Mouse (Mus musculus) natural killer cell, adult 2 months (primary cell): ENCODE results near the gene Clic5.
A peak's percentile ranks its signal among the peaks of the same experiment; 100 is the strongest.

Experiments used
- DNase-seq, 2 experiments: peaks; one replicate each; pipeline ENCODE4 v3.0.0; 2022; ENCODE audit warnings: low spot score in 2 of 2

Gene Clic5

DNA sequence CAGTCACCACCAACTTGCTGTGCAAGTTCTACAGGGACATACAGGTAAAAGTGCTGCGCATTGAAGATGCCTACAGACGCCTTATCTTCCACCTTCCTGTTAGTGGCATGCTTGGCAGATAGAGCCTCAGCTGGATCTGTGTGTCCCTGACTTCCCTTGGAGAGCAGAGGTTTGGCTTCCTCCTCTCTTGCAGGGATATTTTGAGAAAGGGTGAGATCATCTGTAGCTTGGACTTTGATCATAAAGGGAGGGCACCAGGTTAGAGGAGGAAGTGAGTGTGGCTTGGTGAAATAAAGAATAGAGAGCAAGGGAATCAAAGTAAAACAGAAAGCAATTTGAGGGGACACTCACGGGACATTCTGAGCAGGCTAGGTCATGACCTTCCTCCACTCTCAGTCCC, 4.6 kb downstream of the Clic5 start:
- no peak for DNase-seq

DNA sequence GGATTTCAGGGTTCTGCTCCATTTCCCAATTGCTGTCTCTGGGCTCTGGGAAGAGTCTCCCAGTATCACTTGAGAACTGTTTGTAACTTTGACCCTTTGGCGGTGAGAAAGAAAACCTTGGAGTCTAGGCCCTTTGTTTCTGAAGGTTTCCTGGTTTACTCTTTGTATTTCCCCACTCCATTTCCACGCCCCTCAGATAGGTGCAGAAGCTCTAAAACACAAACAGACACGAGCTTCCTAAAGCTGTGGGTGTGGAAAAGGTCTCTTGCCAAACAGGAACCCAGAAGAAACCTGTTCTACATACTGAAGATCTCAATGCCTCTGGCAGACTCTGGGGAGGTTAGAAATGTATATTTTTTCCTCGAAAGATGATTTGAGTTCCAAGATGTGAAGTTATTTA, 10.8 kb downstream of the Clic5 start:
- DNase-seq: no peak

DNA sequence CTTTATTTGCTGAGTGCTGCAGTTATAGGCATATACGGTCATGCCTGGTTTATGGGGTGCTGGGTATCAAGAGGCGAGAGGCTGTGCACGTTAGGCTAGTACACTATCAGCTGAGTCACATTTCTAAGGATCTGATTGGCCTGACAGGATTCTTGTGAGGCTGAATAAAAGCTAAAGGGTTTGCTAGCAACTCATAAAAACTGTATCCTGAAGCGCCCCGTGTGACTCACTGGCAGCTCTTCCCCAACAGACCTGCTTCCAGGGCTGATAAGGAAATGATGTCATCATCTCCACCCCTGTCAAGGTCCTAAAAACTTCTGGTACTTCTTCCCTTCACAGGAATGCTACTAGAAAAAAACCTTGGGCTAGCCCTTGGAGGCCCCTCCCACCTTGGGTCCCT, 14.6 kb downstream of the Clic5 start:
- no peak for DNase-seq

DNA sequence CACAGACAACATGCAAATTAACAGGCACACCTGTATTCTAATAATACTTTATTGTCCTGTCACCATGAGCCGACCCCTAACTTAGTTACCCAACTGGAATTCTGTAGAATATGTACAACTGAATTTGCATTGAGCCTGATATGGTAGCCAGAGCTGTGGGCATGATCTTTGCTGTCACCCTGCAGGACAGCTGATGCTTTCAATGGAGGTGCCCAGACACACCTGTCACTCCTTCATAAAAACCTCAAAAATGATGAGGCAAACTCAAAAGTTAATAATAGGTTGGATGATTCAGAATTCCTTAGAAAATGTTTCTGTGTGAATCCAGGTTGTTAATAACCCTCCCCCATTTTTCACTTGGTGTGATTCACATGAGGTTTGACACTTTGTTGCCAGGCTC, 16.4 kb downstream of the Clic5 start:
- no peak for DNase-seq

DNA sequence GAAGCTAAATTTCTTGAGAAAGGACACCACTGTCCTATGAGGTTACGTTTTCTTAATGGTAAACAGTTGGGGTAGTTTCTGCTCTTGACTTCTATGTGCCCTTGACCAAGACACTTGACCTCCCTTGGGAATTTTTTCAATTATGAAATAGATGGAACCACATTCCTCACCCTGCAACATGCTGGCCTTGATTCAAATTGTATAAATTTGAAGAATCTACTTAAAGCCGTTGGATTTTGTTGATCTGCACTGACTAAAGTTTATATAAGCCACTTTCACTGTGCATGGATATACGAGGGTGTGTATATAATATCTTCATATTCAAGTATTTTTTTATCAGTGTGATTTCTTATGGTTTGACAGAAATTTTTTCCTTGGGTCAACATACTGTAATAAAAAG, 17.2 kb downstream of the Clic5 start:
- DNase-seq: no peak

DNA sequence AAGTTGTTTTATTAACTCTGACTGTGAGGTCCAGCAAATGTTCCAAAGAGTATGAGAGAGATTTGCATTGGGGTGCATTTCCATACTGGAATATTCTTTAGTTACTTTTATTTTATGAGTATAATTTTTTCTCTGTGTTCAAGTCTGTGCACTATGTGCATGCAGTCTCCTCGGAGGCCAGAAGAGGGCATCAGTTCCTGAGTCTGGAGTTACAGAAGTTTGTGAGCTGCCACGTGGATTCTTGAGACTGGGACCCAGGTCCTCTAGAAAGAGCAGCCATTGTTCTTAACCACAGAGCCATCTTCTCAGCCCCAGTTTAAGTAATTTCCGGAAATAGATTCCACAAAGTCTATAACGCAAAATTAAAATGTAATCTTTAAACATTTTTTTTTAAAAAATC, 20.5 kb downstream of the Clic5 start:
- no peak for DNase-seq

DNA sequence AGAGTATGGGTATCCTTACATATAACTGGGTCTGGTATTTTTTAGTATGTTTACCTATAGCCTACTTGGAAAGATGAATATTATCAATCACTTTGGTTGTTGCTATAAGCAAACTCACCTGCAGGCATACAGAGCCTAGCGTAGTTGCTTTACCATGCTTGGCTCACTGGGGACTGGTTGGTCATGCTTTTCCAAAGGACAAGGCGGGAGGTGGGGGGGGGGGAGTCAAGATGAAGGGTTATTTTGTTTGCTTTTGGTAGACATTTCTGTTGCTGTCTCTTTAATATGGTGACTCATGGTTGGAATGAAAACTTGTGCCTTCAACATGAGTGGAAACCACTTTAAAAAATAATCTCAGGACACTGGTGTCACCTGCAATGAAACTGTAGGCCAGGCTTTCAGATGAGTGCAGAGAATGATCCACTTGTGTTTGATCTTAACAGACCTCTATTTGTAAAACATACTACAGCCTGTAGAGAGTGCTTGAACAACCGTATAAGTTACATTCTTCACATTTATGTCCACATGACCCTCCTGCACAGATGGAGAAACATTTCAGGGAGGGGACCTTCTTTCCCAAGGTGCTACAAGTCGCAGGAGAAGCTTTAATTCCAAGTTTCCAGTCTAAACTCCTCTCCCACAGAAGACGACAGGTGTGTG, 24.7 kb downstream of the Clic5 start:
- DNase-seq: no peak

DNA sequence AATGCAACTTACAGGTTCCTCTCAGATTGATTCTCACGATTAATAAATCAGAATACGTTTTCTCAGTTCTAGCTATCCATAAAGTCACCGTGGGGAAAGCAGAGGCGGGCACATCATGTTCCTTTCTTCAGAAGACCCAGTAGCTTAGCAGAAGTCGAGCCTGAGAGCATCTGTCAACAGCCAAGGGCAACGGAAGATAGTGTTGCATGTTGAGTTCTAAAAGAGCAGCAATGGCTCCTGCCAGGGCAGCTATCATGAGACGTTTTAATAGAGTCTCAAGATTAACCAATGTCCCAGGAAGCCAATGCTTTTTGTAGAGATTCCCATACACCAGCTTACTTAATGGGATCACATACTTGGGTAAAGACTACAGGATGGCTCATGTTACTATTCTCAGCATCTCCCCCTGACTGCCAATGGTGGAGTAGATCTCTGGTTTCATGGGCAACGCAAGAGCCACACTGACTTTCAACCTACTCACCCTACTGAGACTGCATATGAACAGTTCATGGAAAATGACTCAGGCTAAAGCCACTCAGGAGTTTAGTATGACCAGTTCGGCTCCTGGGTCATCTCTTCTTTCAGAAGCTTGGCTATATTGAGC, 26.9 kb downstream of the Clic5 start:
- DNase-seq: no peak

DNA sequence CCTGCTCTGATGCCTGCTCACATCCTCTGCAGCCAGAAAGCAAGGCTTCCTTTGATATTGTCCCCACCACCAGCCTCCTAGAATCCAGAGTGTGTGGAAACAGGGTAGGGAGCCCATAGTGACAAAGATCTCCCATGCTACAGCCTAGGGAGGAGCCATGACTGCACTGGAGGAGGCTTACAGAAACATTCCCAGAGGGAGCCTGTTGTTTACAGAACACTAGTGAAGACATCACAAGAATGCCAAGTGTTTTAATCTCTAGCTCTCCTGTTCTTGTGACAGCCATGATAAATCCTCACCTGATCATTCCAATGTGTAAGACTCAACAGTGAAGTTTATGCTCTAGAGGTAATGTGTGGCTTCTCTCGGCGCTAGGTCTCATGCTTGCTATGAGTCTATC, 28.8 kb downstream of the Clic5 start:
- no peak for DNase-seq

DNA sequence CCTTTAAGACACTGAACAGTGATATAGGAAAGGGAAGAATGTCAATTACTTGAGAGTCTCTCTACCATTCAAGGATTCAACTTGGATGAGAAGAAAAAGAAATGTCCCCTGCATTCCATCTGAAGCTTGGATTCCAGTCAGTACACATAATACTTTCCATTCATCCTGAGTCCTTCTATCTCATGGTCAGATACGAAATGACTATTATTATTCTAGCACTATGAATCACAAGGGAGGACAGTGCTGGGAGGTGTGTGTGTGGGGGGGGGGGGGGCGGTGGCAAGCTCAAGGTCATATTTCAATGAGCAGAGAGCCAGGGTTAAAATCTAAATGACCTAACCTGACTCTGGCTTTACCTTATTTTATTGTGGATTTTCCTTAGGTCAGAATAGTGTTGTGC, 31.6 kb downstream of the Clic5 start:
- DNase-seq: no peak

DNA sequence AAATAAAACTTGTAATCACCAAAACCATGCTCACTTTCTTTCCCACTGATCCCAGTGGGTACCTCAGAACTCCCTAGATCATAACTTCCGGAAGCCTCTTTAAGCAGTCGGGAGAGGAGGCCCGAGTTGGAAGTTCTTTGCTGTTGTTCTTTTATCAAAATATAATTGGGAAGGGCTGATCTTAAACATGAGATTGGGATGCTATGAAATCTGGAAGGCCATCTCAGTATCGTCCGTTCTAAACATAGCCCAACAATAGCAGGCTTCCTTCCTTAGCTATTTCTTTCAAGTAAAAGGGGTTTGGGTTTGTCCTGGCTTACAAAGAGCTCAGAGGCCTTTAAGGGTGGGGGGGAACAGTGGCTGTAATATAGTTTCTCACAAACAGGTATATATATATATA, 40.0 kb downstream of the Clic5 start:
- no peak for DNase-seq

DNA sequence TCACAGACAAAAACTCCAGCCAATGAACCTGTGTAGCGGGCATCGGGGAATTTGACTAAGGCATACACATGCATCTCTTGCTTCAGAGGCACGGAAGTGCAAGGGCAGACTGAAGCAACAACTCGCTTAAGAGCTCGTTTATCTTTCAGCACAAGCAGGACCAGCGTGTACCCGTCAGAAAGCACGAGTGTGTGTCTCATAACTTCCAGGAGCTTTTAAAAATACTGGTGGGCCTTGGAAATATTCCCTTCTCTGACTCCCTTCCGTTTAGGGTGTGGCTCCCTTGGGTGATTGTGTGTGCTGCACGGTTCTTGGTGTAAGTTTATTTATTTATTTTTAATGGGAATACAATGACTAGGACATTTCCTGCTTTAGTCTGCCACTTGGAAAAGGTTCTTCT, 41.7 kb downstream of the Clic5 start:
- no peak for DNase-seq

DNA sequence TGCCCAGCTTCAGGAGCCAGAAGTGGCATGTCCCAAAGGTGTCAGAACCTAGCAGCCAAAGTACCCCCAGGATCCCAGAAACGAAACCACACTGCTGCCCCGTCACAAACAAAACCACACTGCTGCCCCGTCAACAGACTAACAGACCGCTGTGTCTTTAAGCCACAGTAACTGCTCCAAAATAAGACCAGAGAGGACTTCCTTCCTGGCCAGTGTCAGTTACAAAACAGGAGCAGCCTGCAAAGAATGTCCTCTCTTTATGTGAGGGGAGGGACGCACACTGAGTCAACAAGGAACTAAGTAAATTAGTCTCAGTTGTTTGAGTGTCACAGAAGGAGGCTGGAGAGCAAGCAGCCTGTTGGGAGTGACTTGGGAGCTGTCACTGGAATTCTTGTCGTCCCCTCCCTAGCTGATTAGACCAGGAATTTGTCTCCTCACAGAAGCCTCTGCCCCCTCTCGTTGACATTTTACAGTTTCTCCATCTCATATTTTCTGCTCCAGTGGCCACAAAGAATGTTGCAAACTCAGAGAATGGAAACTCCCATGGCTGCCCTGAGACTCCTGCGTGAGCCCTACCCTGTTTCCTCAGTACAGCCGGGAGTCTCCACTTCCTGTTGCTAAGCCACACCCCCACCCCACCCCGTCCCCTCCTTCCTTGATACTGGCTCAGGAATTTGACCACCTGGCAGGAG, 50.8 kb downstream of the Clic5 start:
- DNase-seq: no peak

DNA sequence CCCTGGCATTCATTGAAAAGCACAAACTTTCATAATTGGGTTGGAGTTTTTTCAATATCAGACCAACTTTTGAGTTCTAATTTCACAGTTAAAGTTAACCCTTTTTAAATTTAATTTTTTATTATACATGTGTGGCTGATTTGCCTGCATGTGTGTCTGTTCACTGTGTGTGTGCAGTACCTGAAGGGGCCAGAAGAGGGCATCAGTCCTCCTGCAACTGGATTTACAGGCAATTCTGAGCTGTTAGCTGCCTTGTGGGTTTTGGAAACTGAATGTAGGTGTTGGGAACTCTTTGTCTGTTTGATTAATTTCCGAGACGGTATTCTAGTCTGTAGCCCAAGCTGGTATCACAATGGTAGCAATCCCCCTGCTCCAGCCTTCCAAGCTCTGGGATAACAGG, 52.4 kb downstream of the Clic5 start:
- DNase-seq: no peak

DNA sequence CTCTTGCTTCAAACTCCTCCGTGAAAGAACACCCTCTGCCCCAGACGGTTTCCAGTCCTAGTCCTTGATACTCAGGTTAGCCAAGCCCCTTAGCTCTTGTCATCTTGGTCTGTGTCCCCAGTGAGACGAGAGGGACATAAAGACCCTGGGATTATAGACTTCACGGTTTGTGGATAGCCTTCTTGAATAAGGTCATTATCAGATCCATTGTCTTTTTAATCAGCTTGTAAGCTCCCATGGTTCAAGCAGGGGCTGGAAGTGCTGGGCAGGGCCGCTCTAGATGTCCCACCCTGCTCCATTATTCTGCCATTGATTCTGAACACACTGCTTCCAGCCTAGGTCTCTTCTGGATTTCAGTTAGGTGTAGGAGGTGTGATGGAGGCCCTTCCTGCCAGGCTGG, 55.7 kb downstream of the Clic5 start:
- DNase-seq: no peak

DNA sequence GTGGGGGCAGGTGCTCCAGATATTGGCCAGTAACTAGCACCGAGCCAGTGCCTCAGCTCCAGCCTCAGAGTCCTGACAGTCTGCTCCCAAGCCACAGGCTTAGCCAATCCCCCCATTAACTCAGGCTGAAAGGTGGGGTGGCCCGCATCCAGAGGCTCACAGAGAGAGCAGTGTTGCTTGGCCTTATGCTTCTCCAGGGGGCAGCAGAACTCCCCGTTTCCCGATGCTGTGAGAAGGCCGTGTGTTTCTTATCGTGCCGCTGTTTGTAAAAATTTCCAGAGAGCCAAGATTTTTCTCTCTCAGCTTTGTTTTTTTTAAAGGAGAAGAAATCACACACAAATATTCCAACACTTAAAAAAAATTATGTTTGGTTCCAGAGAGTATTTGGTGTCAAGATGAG, 56.2 kb downstream of the Clic5 start:
- no peak for DNase-seq

DNA sequence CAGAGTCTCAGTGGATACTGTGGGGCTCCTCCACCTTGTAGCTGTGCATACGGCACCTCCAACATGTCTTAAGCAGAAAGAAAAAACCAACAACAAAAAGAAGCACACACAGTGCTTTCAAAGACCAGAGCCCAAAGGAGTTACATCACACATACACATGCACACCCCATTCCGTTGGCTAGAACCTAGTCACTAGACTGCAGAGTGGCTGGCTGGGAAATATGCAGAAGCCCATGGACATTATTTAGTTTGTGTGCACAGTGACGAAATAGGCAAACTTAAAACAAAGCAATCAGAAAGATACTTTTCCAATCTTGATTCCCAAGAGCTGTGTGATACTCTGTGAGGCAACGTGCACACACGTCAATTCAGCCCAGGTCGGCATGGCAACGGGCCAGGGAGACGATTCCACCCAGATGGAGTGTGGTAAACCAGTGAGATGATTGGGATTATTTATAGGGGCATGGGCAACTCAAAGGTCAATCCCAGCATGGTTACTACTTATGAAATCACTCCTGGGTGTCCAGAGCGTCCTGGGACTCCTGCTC, 57.8 kb downstream of the Clic5 start:
- no peak for DNase-seq

DNA sequence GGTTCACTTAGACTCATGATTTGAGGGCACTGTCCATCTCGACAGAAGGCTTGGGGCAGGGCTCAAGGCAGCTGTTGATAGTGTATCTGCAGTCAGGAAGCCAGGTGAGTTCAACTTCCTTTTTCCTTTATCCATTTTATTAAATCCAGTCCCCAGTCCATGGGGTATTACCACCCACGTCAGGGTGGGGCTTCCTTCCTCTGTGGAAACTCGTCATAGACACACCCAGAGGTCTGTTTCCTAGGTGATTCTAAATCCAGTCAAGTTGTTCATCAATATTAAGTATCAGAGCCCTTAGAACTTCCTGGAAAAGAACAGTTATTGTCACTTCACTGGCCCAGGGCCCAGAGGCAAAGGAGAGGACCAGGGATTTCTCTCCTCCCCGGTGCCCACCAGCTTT, 61.2 kb downstream of the Clic5 start:
- no peak for DNase-seq

DNA sequence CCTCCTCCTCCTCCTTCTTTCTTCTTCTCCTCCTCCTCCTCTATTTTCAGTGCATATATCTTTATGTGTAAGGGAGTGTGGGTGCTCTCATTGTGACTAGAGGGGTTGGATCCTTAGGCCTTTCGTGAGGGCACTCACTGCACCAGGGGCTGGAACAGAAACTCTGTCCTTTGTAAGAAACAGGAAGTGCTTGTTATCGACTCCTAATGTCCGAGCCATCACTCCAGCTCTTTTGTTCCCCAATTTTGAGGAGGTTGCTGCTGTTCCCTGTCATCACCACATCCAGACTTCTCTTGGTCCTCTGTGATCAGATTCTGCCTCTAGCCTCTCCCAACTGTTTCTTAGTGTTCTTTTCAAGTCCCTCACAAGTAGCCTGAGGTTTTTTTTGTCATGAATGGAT, 64.3 kb downstream of the Clic5 start:
- no peak for DNase-seq

DNA sequence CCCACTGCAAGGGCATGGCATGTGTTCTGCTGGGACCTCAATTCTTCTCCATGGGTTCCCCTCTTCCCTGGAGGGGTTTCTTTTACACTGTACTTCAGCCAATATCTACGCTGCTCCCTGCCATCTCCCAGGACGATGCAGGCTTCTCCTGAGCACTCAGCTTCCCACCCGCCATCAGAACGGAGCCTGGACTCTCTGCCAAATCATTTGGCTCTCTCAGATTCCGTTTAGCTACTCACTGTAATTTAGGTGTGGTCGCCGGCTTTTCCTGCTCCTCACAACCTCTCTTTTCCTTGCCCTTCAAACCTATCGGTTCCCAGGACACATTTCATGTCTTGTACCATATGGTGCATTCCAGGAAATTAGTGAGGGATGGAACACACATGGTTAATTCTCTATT, 66.3 kb downstream of the Clic5 start:
- no peak for DNase-seq

DNA sequence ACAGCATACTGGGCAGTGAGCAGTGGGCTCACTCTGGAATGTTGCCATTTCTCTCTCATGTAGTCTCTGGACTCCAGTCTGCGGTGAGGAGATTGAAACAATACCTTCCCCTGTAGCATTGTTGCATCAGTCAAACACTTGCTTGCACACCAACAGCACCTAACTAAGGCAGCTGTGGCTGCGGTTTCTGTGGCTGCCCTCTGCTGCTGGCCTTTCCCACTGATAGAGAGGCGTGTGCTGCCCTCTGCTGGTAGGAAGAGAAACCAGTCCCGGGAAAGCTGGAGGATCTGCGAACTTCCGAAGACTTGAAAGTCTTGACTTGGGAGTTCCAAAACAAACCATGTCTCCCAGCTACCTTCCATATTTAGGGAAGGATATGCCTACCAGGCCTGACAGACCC, 68.2 kb downstream of the Clic5 start:
- DNase-seq: peak; percentile 63 to 67

DNA sequence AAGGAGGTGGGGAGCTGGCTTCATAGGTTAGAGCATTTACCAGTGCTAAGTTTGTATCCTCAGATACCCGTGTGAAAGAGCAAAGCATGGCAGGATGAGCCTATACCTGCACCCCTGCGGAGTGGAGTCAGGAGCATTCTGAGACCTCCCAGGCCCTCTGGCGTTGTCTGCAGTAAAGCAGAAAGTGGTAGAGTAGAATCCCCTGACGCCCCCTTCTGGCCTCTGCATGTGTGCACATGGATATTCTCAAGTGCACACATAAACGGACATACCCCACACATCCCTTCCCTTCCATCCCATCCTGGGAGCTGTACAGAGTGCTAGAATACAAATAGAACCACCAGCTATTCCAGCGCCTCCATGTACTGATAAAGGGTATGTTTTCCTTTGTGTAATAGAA, 70.9 kb downstream of the Clic5 start:
- DNase-seq: no peak

DNA sequence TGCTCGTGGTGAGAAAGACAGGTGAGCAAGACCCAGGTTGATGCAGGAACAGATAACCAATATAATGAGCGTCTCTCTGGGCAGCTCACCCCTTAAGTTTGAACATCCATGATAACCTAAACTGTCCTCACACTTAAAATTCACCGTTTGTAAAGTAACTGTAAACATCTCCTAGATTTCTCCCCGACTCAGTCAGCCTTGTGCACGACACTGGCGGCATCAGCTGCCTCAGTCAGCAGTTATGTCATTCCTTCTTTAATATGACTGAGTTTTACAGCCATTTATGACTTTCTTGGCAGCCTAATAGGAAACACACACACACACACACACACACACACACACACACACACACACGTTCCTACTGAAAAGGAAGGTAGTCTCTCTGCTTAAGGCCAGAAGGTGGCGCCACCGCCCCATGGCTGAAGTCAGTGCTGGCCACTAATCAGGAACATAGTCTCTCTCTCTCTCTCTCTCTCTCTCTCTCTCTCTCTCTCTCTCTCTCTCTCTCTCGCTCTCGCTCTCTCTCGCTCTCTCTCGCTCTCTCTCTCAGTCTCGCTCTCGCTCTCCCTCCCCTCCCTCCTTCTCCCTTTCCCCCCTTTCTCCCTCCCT, 73.3 kb downstream of the Clic5 start:
- DNase-seq: peak; percentile 46 to 53
